Mouse (Mus musculus): Measurements from ENCODE around the gene Slc7a11. TPM values are rescaled to one million over a fixed set of nuclear protein-coding genes. Genes with fewer than 3 reads are reported as not detected.

Gene Slc7a11
- polyA plus RNA-seq, 2 experiments = 2.6 to 5.8 TPM

DNA sequence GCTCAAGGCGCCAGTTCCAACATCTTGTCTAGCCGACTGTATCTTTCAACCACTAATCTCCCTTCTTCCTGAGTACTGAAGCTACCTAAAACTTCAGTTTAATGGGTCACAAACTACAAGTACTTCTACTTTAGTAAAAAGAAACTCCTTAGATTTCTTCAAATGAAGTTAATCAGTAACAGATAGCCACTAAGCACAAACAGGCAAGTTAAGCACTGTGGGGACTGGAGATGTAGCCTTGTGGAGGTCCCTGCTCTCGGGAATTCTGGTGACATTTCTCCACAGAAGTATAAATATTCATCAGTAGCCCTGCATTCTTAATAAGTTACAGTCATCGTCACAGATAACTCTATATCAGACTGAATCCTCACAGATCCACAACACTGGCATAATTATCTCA is 9.6 kb downstream of the Slc7a11 start:
- Histone ChIP-seq H3K4me1 (ENCODE audit: control insufficient read depth, insufficient read depth, low read length) (peaks cover 4% of the 10 kb centered on the region), H3K4me3 (replicated peaks; ENCODE audit: low read length) (no peak overlapping the region), H3K27ac (replicated peaks; ENCODE audit: low read depth, low read length) (no peak overlapping the region), H3K4me2 (replicated peaks; ENCODE audit: low read depth, low read length, severe bottlenecking) (no peak overlapping the region), H3K27me3 (ENCODE audit: control insufficient read depth, insufficient read depth, low read length) (no peaks in the 10 kb centered on the region), H3K9ac (ENCODE audit: low read depth, low read length, severe bottlenecking) (no peak overlapping the region), H3K9me3 (ENCODE audit: control insufficient read depth, low read length) (no peaks in the 10 kb centered on the region), H3K36me3 (ENCODE audit: control insufficient read depth, insufficient read depth, low read length) (no peaks in the 10 kb centered on the region)
- DNase-seq (ENCODE audit: low spot score) (no peak), ATAC-seq (ENCODE audit: low FRiP score, low read depth) (no peak)
- WGBS = 37% methylated on average over 4 of the region's 4 CpGs
- TF ChIP-seq POLR2A (IDR thresholded peaks at IDR 0.05; ENCODE audit: borderline replicate concordance, extremely low read depth, insufficient read depth, insufficient read length) = no peak

DNA sequence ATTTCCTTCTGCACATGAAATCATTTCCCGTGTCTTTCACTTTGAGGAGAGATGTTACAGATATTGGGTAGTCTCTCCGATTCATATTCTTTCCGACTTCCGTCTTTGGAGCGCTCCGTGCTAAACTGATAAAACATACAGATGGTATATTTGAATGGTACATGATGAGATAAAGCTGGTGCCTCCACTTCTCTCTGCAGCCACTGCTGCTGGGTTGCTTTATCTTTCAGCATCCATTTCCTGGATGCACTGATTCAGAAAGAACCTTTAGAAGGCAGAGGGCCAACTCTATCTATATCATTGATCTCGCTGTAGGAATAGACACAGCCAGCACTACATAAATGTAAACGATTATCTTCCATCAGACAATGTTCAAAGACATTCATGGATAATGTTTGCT is 12.6 kb downstream of the Slc7a11 start:
- DNase-seq (ENCODE audit: low spot score) (no peak), ATAC-seq (ENCODE audit: low FRiP score, low read depth) (no peak)
- Histone ChIP-seq H3K4me3 (replicated peaks; ENCODE audit: low read length) (no peak overlapping the region), H3K36me3 (ENCODE audit: control insufficient read depth, insufficient read depth, low read length) (no peaks in the 10 kb centered on the region), H3K9ac (ENCODE audit: low read depth, low read length, severe bottlenecking) (no peak overlapping the region), H3K27me3 (ENCODE audit: control insufficient read depth, insufficient read depth, low read length) (no peaks in the 10 kb centered on the region), H3K4me2 (replicated peaks; ENCODE audit: low read depth, low read length, severe bottlenecking) (no peak overlapping the region), H3K9me3 (ENCODE audit: control insufficient read depth, low read length) (no peaks in the 10 kb centered on the region), H3K27ac (replicated peaks; ENCODE audit: low read depth, low read length) (no peak overlapping the region), H3K4me1 (ENCODE audit: control insufficient read depth, insufficient read depth, low read length) (peaks cover 4% of the 10 kb centered on the region)
- TF ChIP-seq POLR2A (IDR thresholded peaks at IDR 0.05; ENCODE audit: borderline replicate concordance, extremely low read depth, insufficient read depth, insufficient read length) = no peak
- WGBS = 92% methylated on average over 8 of the region's 8 CpGs

DNA sequence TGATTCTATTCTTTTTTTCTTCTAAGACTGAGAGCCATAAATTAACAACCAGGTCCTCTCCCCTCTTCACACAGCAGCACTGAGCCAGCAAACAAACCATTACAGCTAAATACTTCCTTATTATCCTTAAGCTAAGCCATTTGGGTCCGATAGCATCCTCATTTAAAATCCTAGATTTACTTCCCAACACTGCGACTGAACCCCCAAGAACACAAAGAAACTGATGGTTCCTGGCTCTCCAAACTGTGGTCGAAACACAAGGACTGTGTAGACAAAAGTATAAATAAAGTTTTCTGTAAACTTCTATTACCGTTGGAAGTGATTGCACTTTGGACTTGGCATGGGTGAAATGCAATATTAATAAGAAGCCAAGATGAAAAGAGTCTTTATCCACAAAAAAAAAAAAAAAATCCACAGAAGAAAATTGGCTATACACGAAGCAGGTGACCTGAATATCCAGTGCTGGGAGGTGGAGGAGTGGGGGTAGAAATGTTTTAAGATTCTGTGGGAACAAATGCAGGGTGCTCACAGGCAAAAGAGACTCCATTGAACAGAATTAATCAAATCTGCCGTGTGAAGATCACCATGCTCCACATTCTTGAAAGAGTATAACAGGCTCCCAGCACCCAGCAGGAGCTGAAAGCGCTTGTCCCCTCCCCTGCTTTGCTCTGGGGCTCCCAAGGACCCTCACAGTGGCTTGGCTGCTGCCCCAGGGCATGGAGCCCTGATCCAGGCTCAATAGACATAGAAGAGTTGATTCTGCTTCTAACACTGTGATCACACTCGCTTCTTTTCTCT is 21.7 kb downstream of the Slc7a11 start:
- WGBS = 69% methylated on average over 8 of the region's 8 CpGs
- H3K36me3 ChIP-seq (ENCODE audit: control insufficient read depth, insufficient read depth, low read length) = no peaks in the 10 kb centered on the region
- H3K9ac ChIP-seq (ENCODE audit: low read depth, low read length, severe bottlenecking) = no peak overlapping the region
- H3K27ac ChIP-seq (replicated peaks; ENCODE audit: low read depth, low read length) = no peak overlapping the region
- DNase-seq (ENCODE audit: low spot score) (no peak), ATAC-seq (ENCODE audit: low FRiP score, low read depth) (no peak)
- no peak overlapping the region for H3K4me3 ChIP-seq (replicated peaks; ENCODE audit: low read length)
- H3K27me3 ChIP-seq (ENCODE audit: control insufficient read depth, insufficient read depth, low read length) = no peaks in the 10 kb centered on the region
- H3K9me3 ChIP-seq (ENCODE audit: control insufficient read depth, low read length) = no peaks in the 10 kb centered on the region
- TF ChIP-seq POLR2A (IDR thresholded peaks at IDR 0.05; ENCODE audit: borderline replicate concordance, extremely low read depth, insufficient read depth, insufficient read length) = no peak
- no peaks in the 10 kb centered on the region for H3K4me1 ChIP-seq (ENCODE audit: control insufficient read depth, insufficient read depth, low read length)
- no peak overlapping the region for H3K4me2 ChIP-seq (replicated peaks; ENCODE audit: low read depth, low read length, severe bottlenecking)

DNA sequence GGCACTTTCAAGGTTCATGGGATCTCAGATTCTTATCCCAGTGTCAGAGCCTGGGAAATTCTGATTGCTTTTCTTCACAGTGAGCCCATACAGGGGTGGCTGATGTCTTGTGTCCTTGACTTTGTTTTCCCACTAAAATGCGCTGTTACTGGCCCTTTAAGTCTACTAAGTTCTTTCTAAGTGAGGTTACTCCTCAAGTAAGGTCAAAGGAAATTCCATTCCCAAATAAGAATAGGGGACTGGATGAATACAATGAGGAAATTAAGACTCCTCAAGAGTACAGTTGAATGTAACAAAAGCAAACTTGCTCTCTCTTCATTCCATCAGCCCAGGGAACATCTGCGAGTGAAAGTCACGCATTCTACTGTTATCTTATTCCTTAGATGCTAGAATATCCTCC is 24.3 kb downstream of the Slc7a11 start:
- no peak for TF ChIP-seq POLR2A (IDR thresholded peaks at IDR 0.05; ENCODE audit: borderline replicate concordance, extremely low read depth, insufficient read depth, insufficient read length)
- H3K27ac ChIP-seq (replicated peaks; ENCODE audit: low read depth, low read length) = no peak overlapping the region
- ATAC-seq (ENCODE audit: low FRiP score, low read depth) = no peak
- H3K9me3 ChIP-seq (ENCODE audit: control insufficient read depth, low read length) = no peaks in the 10 kb centered on the region
- DNase-seq (ENCODE audit: low spot score) = no peak
- no peaks in the 10 kb centered on the region for H3K36me3 ChIP-seq (ENCODE audit: control insufficient read depth, insufficient read depth, low read length)
- no peak overlapping the region for H3K9ac ChIP-seq (ENCODE audit: low read depth, low read length, severe bottlenecking)
- H3K4me1 ChIP-seq (ENCODE audit: control insufficient read depth, insufficient read depth, low read length) = no peaks in the 10 kb centered on the region
- H3K27me3 ChIP-seq (ENCODE audit: control insufficient read depth, insufficient read depth, low read length) = no peaks in the 10 kb centered on the region
- no peak overlapping the region for H3K4me2 ChIP-seq (replicated peaks; ENCODE audit: low read depth, low read length, severe bottlenecking)
- no peak overlapping the region for H3K4me3 ChIP-seq (replicated peaks; ENCODE audit: low read length)
- WGBS = 94% methylated on average over 3 of the region's 3 CpGs

DNA sequence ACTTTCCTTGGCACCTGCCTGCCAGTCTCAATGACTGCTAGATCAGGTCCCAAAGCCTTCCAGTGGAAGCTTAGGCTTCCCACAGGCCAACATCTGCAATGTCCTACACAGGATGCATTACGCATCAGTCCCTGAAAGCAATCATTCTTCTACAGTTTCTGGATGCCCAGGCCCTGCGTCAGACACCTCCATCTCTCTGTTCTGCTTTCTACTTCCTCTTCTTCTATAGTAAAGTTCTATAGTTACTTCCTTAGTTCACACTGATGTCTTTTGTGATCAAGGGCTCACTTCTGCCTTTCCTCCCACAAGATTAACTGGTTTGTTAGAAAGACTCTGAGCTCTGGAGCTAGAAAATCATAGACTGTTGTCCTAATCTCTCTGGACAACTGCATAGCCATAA is 36.6 kb downstream of the Slc7a11 start:
- Histone ChIP-seq H3K27ac (replicated peaks; ENCODE audit: low read depth, low read length) (no peak overlapping the region), H3K9me3 (ENCODE audit: control insufficient read depth, low read length) (no peaks in the 10 kb centered on the region), H3K4me1 (ENCODE audit: control insufficient read depth, insufficient read depth, low read length) (no peaks in the 10 kb centered on the region), H3K4me3 (replicated peaks; ENCODE audit: low read length) (no peak overlapping the region), H3K36me3 (ENCODE audit: control insufficient read depth, insufficient read depth, low read length) (no peaks in the 10 kb centered on the region), H3K4me2 (replicated peaks; ENCODE audit: low read depth, low read length, severe bottlenecking) (no peak overlapping the region), H3K9ac (ENCODE audit: low read depth, low read length, severe bottlenecking) (no peak overlapping the region), H3K27me3 (ENCODE audit: control insufficient read depth, insufficient read depth, low read length) (no peaks in the 10 kb centered on the region)
- WGBS = 88% methylated on average over 2 of the region's 2 CpGs
- DNase-seq (ENCODE audit: low spot score) (no peak), ATAC-seq (ENCODE audit: low FRiP score, low read depth) (no peak)
- no peak for TF ChIP-seq POLR2A (IDR thresholded peaks at IDR 0.05; ENCODE audit: borderline replicate concordance, extremely low read depth, insufficient read depth, insufficient read length)

Data from limb, embryonic 14.5 days (tissue).